Mouse (Mus musculus) intestine, embryonic 15.5 days (tissue): ENCODE results near the gene Stard8. TPM values are rescaled to one million over a fixed set of nuclear protein-coding genes. Genes with fewer than 3 reads are reported as not detected.
A peak's percentile ranks its signal among the peaks of the same experiment; 100 is the strongest.

Source experiments
- ATAC-seq: fragments of 200-750 bp; cut with Nextera tagmentation; 2 replicates; pipeline ENCODE4 v1.8.0; 2017; ENCODE audit warnings: moderate TSS enrichment, moderate library complexity
- H3K27ac ChIP-seq: fragments of 300-500 bp; sonication (generic); 2 replicates; pipeline ENCODE4 v1.5.1; 2015; ENCODE audit warnings: mild to moderate bottlenecking, inconsistent platforms
- H3K27me3 ChIP-seq: fragments of 300-500 bp; sonication (generic); replicated peaks from 2 replicates; pipeline ENCODE4 v1.6.1; 2015; ENCODE audit warnings: inconsistent platforms
- H3K36me3 ChIP-seq: fragments of 300-500 bp; sonication (generic); 2 replicates; pipeline ENCODE4 v1.6.1; 2015; ENCODE audit warnings: inconsistent platforms
- H3K4me1 ChIP-seq: fragments of 300-500 bp; sonication (generic); replicated peaks from 2 replicates; pipeline ENCODE4 v1.6.1; 2015; ENCODE audit warnings: inconsistent platforms
- H3K4me2 ChIP-seq: fragments of 300-500 bp; sonication (generic); replicated peaks from 2 replicates; pipeline ENCODE4 v1.6.1; 2015; ENCODE audit warnings: mild to moderate bottlenecking, inconsistent platforms
- H3K4me3 ChIP-seq: fragments of 300-500 bp; sonication (generic); replicated peaks from 2 replicates; pipeline ENCODE4 v1.5.1; 2015; ENCODE audit warnings: inconsistent platforms
- H3K9ac ChIP-seq: fragments of 300-500 bp; sonication (generic); 2 replicates; pipeline ENCODE4 v1.6.1; 2015; ENCODE audit warnings: inconsistent platforms
- H3K9me3 ChIP-seq: fragments of 300-500 bp; sonication (generic); 2 replicates; pipeline ENCODE4 v1.6.1; 2016; ENCODE audit warnings: inconsistent platforms
- WGBS: fragments of 180-500 bp; shearing (Covaris S2); methylation state at CpG from one replicate; pipeline ENCODE4 v1.1.7; 2015; 5-methylcytosine and 5-hydroxymethylcytosine counted together
- polyA plus RNA-seq: library from polyadenylated mRNA; unstranded; fragments of >200 nt; fragmentation: Nextera tagmentation; extraction: Ambion mirVana; gene quantifications from 2 replicates; pipeline ENCODE4 v1.2.1, GENCODE M21; 2015

The Stard8 gene
- polyA plus RNA-seq, 1 experiment from 2014 or later: 7.3 TPM

DNA sequence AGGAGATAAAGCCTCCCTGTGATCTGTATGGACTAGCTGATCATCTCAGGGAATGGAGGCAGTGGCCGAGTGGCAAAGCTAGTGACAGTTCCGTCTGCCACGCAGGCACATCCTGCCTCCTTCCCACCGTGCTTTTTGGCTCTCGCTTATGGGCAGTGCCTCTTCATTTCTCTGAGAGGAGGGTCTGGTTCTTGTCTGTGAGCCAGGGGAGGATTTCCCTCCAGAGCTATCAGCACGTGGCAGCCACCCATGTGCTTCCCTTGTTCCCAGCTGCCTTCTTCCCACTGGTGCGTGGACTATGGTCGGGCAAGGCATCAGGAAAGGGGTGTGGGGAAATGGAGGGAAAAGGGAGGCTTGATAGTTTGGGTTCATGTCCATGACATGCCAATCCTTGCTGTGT is 13.9 kb downstream of the Stard8 start:
- no peaks in the 10 kb centered on the region for H3K4me1 ChIP-seq
- no peak overlapping the region for H3K9ac ChIP-seq
- no peak overlapping the region for H3K4me3 ChIP-seq
- H3K27ac ChIP-seq: no peak overlapping the region
- no peaks in the 10 kb centered on the region; the same call in 1 of the 2 replicates for H3K27me3 ChIP-seq
- no peak overlapping the region for H3K4me2 ChIP-seq
- WGBS: 61% methylated on average over 8 of the region's 8 CpGs
- no peaks in the 10 kb centered on the region for H3K9me3 ChIP-seq
- no peak for ATAC-seq
- H3K36me3 ChIP-seq: no peaks in the 10 kb centered on the region

DNA sequence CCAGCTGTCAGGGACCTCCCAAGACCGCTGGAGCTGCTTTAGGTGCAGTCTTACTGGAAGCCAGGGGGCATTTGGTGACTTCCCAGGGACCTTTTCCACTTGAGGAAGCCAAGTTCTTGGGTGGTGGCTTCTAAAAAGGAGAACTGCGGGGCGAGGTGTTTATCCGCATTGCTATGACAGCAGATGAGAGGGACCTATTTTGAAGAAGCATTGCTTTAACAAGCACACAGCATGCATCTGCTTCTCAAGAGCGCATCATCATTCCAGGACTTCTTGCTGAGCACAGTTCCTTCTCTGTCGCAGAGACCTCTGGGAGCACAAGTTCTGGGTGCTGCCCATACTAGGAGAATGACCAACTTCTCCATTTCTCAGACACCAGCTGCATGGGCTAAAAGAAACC is 14.8 kb downstream of the Stard8 start:
- H3K9me3 ChIP-seq: no peaks in the 10 kb centered on the region
- no peak overlapping the region for H3K27ac ChIP-seq
- 84% methylated on average over 6 of the region's 6 CpGs for WGBS
- H3K4me2 ChIP-seq: no peak overlapping the region
- H3K4me1 ChIP-seq: no peaks in the 10 kb centered on the region
- no peaks in the 10 kb centered on the region; the same call in 1 of the 2 replicates for H3K27me3 ChIP-seq
- no peak overlapping the region for H3K9ac ChIP-seq
- H3K36me3 ChIP-seq: no peaks in the 10 kb centered on the region
- no peak overlapping the region for H3K4me3 ChIP-seq
- no peak for ATAC-seq

DNA sequence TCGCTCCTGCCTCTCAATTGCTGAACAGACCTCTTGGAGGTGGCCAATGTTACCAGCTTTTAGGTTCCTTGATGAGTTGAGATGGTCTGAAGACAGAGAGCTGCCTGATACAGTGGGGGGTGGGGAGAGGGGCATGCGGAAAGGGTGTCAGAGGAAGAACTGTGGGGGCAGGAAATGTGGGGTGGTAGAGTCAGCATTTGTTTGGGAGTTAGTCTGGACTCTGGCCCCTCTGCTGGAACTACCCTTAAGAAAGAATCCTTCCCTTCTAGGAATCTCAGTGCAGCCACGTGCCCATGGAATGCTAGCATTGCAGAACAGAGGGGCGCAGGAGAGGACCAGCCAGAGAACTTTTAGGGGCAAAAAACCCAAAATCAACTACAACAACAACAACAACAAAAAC is 16.3 kb downstream of the Stard8 start:
- Histone ChIP-seq H3K36me3 (no peaks in the 10 kb centered on the region), H3K9ac (no peak overlapping the region), H3K27me3 (no peaks in the 10 kb centered on the region; the same call in 1 of the 2 replicates), H3K9me3 (no peaks in the 10 kb centered on the region), H3K27ac (no peak overlapping the region), H3K4me1 (no peaks in the 10 kb centered on the region), H3K4me3 (no peak overlapping the region), H3K4me2 (no peak overlapping the region)
- WGBS: 70% methylated on average over 4 of the region's 4 CpGs
- ATAC-seq: no peak

DNA sequence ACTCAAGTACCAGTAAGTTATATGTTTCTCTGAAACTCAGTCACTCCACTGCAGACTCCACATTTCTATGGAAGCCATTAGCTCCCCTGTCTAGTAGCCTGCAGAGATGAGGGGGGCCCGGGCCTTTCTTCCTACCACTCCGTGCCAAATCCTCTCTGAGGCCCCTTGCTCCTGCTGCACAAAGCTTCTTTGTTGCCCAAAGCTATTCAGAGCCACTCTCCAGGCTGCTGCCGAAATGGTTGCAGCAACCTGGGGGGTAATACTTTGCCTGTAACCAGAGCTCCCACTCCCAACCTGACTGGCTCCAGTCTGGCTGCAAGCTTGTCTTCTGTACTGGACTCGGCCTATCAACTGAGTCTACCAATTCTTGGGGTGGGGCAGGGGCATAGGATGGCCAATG is 17.2 kb downstream of the Stard8 start:
- Histone ChIP-seq H3K9me3 (no peaks in the 10 kb centered on the region), H3K27ac (no peak overlapping the region), H3K4me3 (no peak overlapping the region), H3K27me3 (no peaks in the 10 kb centered on the region; the same call in 1 of the 2 replicates), H3K9ac (no peak overlapping the region), H3K4me2 (no peak overlapping the region), H3K4me1 (no peaks in the 10 kb centered on the region), H3K36me3 (no peaks in the 10 kb centered on the region)
- 73% methylated on average over 4 of the region's 4 CpGs for WGBS
- no peak for ATAC-seq

DNA sequence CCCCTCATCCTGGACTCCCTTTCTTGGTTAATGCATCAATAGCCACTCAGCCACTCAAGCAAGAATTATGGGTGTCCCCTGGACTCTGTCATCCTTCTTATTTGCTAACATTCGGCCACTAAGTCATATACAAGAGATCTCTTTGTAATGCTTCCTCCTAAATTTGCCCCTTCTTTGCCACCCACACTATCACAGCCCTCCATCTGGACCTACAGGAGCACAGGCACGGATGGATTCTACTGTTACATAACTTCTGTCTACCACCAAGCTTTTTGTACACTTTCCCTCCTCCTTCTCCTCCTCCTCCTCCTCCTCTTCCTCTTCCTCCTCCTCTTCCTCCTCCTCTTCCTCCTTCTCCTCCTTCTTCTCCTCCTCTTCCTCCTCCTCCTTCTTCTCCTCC is 18.5 kb downstream of the Stard8 start:
- no peak overlapping the region for H3K9ac ChIP-seq
- no peak for ATAC-seq
- H3K36me3 ChIP-seq: no peaks in the 10 kb centered on the region
- no peaks in the 10 kb centered on the region; the same call in 1 of the 2 replicates for H3K27me3 ChIP-seq
- H3K9me3 ChIP-seq: no peaks in the 10 kb centered on the region
- WGBS: 61% methylated on average over 2 of the region's 2 CpGs
- no peak overlapping the region for H3K27ac ChIP-seq
- H3K4me1 ChIP-seq: no peaks in the 10 kb centered on the region
- no peak overlapping the region for H3K4me3 ChIP-seq
- H3K4me2 ChIP-seq: no peak overlapping the region

DNA sequence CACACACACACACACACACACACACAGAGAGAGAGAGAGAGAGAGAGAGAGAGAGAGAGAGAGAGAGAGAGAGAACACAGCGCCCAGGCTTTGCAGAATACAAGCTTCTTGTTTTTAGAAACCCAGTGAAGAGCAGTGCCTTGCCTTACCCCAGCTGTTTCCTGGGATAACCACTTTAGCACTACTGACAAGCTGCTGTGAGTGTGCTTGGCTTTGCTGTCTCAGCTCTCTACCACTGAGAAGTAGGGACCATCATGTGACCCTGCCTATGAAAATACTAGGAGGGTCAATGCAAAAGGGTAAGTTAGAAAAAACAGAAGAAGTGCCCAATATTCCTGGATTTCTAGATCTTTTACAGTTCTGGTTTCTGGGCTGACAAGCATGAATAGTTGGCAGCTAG is 20.9 kb downstream of the Stard8 start:
- no peak for ATAC-seq
- Histone ChIP-seq H3K4me1 (no peaks in the 10 kb centered on the region), H3K4me2 (no peak overlapping the region), H3K27me3 (no peaks in the 10 kb centered on the region; the same call in 1 of the 2 replicates), H3K36me3 (no peaks in the 10 kb centered on the region), H3K9ac (no peak overlapping the region), H3K27ac (no peak overlapping the region), H3K4me3 (no peak overlapping the region), H3K9me3 (no peaks in the 10 kb centered on the region)
- WGBS: 86% methylated on average over 1 of the region's 1 CpGs

DNA sequence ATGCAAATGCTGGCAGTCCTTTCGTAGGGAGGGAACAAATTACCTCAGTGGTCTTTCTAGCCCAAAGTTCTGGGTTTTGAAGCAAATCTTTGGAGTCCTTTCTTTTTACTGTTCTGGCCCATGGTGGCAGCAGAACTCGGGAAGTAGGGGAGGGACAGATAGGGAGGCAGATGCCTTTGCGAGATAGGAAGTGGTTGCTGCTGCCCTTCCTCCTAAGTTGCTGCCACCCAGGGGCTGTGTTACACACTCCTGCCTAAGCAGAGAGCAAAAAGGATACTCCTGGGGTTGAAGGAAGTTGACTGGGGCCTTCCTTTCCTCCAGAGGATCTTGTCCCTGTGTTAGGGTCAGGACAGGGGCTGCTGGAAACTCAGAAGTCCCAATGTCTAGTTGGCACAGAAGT is 32.4 kb downstream of the Stard8 start:
- ATAC-seq: no peak
- Histone ChIP-seq H3K9ac (no peak overlapping the region), H3K27ac (no peak overlapping the region), H3K4me1 (no peaks in the 10 kb centered on the region), H3K4me3 (no peak overlapping the region), H3K27me3 (no peaks in the 10 kb centered on the region), H3K36me3 (no peaks in the 10 kb centered on the region), H3K9me3 (no peaks in the 10 kb centered on the region), H3K4me2 (no peak overlapping the region)
- 53% methylated on average over 3 of the region's 3 CpGs for WGBS

DNA sequence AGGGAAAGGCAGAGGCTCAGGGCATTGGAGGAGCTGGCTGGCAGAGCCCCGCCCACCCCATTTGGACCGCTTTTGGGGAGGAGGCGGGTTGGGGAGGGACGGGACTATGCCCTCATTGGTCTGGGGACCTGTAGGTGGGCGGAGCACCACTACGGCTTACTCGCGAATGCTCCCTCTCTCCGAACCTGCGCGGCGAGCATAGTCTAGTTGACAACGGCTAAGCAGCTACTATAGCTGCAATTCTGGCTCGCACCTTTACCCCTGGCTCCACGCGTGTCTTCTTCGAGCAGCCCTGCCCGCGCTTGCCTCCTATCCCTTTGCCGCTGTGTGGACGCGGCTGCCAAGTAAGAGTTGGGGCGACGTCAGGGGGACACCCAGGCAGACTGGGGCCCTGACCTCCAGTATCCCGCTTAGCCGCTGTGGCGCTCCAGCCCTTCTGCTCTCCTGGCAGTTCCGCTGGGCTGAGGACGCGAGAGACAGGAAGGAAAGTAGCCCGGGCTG is 39.5 kb downstream of the Stard8 start:
- H3K9ac ChIP-seq: peak overlapping the region; percentile 51

DNA sequence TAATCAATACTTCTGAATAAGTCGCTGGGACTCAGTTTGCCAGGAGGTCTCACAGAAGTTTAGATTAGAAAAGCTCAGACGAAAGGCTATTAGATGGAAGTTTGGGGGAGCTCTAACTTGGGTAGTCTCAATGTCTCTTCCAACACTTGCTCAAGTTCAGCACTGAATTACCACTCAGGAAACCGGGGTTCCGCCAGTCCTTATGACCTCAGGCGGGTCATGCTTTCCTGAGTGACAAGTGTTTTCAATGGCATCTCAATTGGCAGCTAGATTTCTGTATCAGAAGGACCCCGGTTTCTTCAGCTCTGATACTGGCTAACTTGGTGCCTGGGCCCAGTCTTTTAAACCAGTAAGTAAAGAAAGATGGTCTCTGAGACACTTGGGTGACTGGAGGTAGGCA is 40.2 kb downstream of the Stard8 start:
- WGBS: 48% methylated on average over 6 of the region's 6 CpGs
- no peak overlapping the region for H3K27ac ChIP-seq
- H3K9me3 ChIP-seq: no peaks in the 10 kb centered on the region
- H3K9ac ChIP-seq: no peak overlapping the region
- no peaks in the 10 kb centered on the region for H3K4me1 ChIP-seq
- H3K4me2 ChIP-seq: peak overlapping the region; percentile 83
- peak overlapping the region; percentile 46 for H3K4me3 ChIP-seq
- no peaks in the 10 kb centered on the region for H3K36me3 ChIP-seq
- no peak for ATAC-seq
- peaks cover 7% of the 10 kb centered on the region; the same call in 1 of the 2 replicates for H3K27me3 ChIP-seq

More for the DNA sequence above, 39.5 kb downstream of the Stard8 start:
- Histone ChIP-seq H3K36me3 (no peaks in the 10 kb centered on the region), H3K4me2 (peak overlapping the region; percentile 83), H3K4me1 (no peaks in the 10 kb centered on the region), H3K4me3 (peak overlapping the region; percentile 46), H3K27me3 (peaks cover 7% of the 10 kb centered on the region; the same call in 1 of the 2 replicates), H3K27ac (0 out of 2 replicates have a peak overlapping the region, but pooled peaks have one; percentile 17), H3K9me3 (no peaks in the 10 kb centered on the region)
- WGBS: 24% methylated on average over 31 of the region's 31 CpGs
- ATAC-seq: peak; percentile 96

DNA sequence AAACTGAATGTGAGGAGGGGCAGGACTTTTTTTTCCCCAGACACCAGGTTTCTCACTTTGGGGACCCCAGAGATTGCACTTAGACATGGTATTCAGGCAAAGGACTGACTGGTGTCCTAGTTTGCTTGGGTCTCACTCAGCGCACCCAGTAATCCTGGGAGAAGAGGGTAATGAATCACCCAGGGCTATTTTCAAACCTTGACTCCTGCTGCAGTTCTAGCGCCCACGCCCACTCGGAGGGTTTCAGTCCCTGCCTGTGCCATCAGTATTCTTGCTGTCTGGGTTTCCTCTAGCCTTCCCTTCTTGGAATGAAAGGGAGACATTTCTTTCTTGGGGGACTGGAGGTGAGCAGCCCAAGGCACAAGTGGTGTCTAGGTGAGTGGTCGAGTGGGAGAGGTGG is 40.7 kb downstream of the Stard8 start:
- no peak for ATAC-seq
- WGBS: 80% methylated on average over 5 of the region's 5 CpGs
- Histone ChIP-seq H3K4me2 (peak overlapping the region; percentile 83; the same call in 1 of the 2 replicates), H3K27me3 (peaks cover 7% of the 10 kb centered on the region; the same call in 1 of the 2 replicates), H3K4me1 (no peaks in the 10 kb centered on the region), H3K9me3 (no peaks in the 10 kb centered on the region), H3K27ac (no peak overlapping the region), H3K36me3 (no peaks in the 10 kb centered on the region), H3K4me3 (no peak overlapping the region), H3K9ac (no peak overlapping the region)

DNA sequence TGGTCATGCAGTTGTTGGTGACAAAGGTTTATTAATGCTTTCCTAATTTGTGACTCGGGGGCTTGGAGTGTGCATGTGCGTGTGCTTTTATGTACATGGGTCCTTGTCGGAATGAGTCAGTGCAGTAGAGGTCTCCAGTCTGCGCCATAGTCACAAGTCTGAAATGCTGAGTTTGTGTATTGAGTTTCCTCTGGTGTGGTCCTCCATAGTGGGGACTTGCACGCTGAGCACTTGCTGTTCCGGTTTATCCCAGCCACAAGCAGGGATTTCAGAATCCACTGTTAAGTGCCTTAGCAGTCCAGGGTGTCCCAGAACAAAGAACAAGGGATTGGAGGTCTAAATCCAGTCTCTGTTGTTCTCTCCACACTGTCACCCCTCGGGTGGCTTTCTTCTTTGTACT is 42.3 kb downstream of the Stard8 start:
- H3K9me3 ChIP-seq: no peaks in the 10 kb centered on the region
- no peaks in the 10 kb centered on the region for H3K36me3 ChIP-seq
- H3K4me1 ChIP-seq: no peaks in the 10 kb centered on the region
- peaks cover 7% of the 10 kb centered on the region; the same call in 1 of the 2 replicates for H3K27me3 ChIP-seq
- no peak overlapping the region for H3K9ac ChIP-seq
- H3K4me3 ChIP-seq: no peak overlapping the region
- H3K4me2 ChIP-seq: no peak overlapping the region
- ATAC-seq: no peak
- H3K27ac ChIP-seq: no peak overlapping the region
- 74% methylated on average over 7 of the region's 7 CpGs for WGBS

DNA sequence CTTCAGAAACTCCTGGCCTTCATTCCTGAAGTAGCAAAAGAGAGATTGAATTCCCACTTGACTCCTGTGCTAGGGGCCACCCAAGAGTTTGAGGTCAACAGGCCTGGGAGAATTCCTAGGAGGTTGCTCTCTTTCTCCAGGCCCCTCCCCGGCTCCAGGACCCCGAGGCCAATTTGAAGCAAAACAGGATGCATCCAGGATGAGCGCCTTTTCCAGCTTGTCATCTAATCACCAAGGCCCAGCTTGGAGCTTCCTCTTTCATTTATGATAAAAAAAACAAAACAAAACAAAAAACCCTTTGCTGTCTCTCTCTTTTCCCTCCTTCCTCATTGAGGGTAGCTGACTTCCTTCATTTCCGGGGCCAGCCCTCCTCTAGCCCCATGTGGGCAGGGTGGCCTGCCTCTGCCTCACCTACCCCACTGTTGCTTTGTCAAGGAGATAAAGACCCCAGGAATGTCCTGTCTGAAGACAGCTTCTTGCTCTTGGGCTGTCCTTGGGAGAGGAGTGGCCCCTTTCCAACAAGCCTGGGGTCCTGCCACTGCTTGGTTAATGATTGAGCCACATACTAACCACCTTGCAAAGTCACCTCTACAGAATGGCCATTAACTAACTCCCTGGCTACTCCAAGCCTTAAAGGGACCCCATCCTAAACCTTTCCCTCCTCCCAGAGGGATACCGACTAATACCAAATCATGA is 43.5 kb downstream of the Stard8 start:
- H3K4me3 ChIP-seq: no peak overlapping the region
- H3K4me2 ChIP-seq: no peak overlapping the region; the same call in 1 of the 2 replicates
- no peaks in the 10 kb centered on the region for H3K4me1 ChIP-seq
- H3K9me3 ChIP-seq: no peaks in the 10 kb centered on the region
- no peak overlapping the region for H3K9ac ChIP-seq
- ATAC-seq: no peak
- no peaks in the 10 kb centered on the region for H3K36me3 ChIP-seq
- WGBS: 57% methylated on average over 5 of the region's 5 CpGs
- no peak overlapping the region for H3K27ac ChIP-seq
- peaks cover 7% of the 10 kb centered on the region; the same call in 1 of the 2 replicates for H3K27me3 ChIP-seq

DNA sequence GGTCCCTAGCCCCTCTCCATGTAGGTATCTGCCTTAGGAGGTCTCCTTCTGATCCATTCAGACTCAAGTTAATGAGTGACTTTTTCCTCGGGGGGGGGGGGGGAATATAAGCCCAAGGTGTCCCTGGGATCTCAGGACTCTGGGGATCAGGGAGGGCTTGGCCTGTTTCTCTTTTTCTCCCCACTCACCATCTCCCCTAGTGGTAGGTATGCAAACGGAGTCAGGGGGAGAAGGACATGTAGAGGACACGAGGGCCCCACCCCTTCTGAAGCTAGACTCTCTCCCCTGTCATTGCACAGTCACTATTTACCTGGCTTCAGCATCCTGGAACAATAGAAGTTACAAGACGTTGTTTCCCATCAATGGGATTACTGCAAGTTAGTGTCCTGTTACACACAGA is 45.1 kb downstream of the Stard8 start:
- Histone ChIP-seq H3K9ac (no peak overlapping the region), H3K27ac (no peak overlapping the region)
- peak; percentile 21; the same call in 1 of the 2 replicates for ATAC-seq

More for the DNA sequence above, 45.1 kb downstream of the Stard8 start:
- no peaks in the 10 kb centered on the region for H3K36me3 ChIP-seq
- H3K27me3 ChIP-seq: peaks cover 3% of the 10 kb centered on the region; the same call in 1 of the 2 replicates
- H3K4me3 ChIP-seq: no peak overlapping the region
- WGBS: 50% methylated on average over 4 of the region's 4 CpGs
- 0 out of 2 replicates have a peak, but pooled peaks cover 3% of the 10 kb centered on the region for H3K4me1 ChIP-seq
- no peak overlapping the region for H3K4me2 ChIP-seq
- no peaks in the 10 kb centered on the region for H3K9me3 ChIP-seq
